Comparison of ENCODE assay signal across 9 mouse cellular contexts in the genomic region with DNA sequence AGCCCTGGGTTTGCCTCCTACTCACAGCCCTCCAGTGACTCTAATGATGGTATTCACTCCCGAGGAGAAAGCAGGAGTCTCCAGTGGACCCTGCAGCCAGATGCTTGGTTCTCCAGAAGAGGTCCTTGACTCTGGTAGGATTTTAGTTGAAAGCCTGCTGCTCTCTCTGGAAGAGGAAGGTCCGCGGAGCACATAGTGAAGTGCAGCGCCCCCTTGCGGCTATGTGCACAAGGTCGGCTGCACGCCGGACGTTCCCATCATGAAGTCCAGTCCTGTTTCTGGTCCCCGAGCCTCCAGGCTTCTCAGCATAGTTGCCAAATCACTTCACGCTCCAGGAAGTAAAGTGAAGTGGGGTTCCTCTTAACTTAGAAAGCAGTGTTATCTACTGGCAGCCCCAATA.
DNase-seq lines count a peak whose midpoint lies in the region; ATAC-seq and TF ChIP-seq lines count a peak whose summit lies in the region.
"Had no signal": no experiment of that assay in that cellular context is flagged by ENCODE, and none has a peak within 500 bp of the region (broad histone marks: within the 10 kb centered on the region; RNA-seq: fewer than 3 reads in every experiment).

No protein-coding gene starts in this region.

- TF ChIP-seq CTCF in bone marrow, adult 2 months (IDR thresholded peaks at IDR 0.05; ENCODE audit: control insufficient read depth, insufficient read depth, low read length): peak; percentile 77

- DNase-seq in urinary bladder, adult 2 months (ENCODE audit: low spot score): peak; percentile 27
- DNase-seq in urinary bladder, postnatal 10 days (ENCODE audit: low spot score): no peak
- peak; percentile 90 for DNase-seq in kidney, postnatal 10 days
- DNase-seq in lung, adult 18-20 months: peak; percentile 24 to 31
- peak; percentile 75 for DNase-seq in right cerebral cortex, postnatal 14 days

- no peaks in the 10 kb centered on the region for H3K4me1 ChIP-seq in bone marrow, adult 2 months (ENCODE audit: control insufficient read depth, insufficient read depth, low read length)
- H3K4me1 ChIP-seq: heart, embryonic 15.5 days had no signal

- no peak for TF ChIP-seq POLR2A in bone marrow, adult 2 months (IDR thresholded peaks at IDR 0.05; ENCODE audit: borderline replicate concordance, control insufficient read depth, low read depth, low read length)

- under 1% methylated on average over 11 of the region's 11 CpGs for WGBS in bone marrow, adult 2 months

- H3K4me3 ChIP-seq in bone marrow, adult 2 months (replicated peaks; ENCODE audit: control insufficient read depth, low read depth, low read length): no peak overlapping the region
- H3K4me3 ChIP-seq: heart, embryonic 15.5 days had no signal

- no peak overlapping the region for H3K27ac ChIP-seq in bone marrow, adult 2 months (ENCODE audit: control insufficient read depth, insufficient read depth, low read depth, low read length, poor library complexity)
- H3K27ac ChIP-seq: heart, embryonic 15.5 days had no signal

- peak; percentile 62 for ATAC-seq in frontal cortex, adult (ENCODE audit: low TSS enrichment)
- no peak for ATAC-seq in monocyte, adult 5-6 weeks (replicated peaks; ENCODE audit: insufficient number of reproducible peaks, low FRiP score, low TSS enrichment, poor library complexity, severe bottlenecking)
